Mouse (Mus musculus) gastrocnemius, postnatal 10 days (tissue): Measurements from ENCODE around the gene Catsperd. TPM values are rescaled to one million over a fixed set of nuclear protein-coding genes. Genes with fewer than 3 reads are reported as not detected.

ENCODE experiments used
- total RNA-seq, 2 experiments: library from RNA; stranded (reverse); gene quantifications; 2 replicates each; pipeline ENCODE4 v1.2.3; 2021

The Catsperd gene
- total RNA-seq, 2 experiments from 2014 or later = 0.09 TPM; not detected in 1

Other genes with a start within 250 kb of the Catsperd start
- gene Ptprs, start 151.7 kb upstream of the Catsperd start, total RNA-seq = 10 to 100 TPM; 64.1 to 94.7 TPM
- gene Znrf4, start 115.7 kb upstream of the Catsperd start, total RNA-seq = not detected
- gene Gm20219, start 73.8 kb upstream of the Catsperd start, total RNA-seq = 1 to 10 TPM in 1 of 2 experiments, under 1 TPM in 1; 0.31 to 1.2 TPM
- gene Safb2, start 43.6 kb upstream of the Catsperd start, total RNA-seq = 10 to 100 TPM; 38.6 to 55.9 TPM
- 10 to 100 TPM; 57.1 to 69.2 TPM for gene Safb, start 43.3 kb upstream of the Catsperd start, total RNA-seq
- gene 2410015M20Rik, start 18.4 kb upstream of the Catsperd start, total RNA-seq = 100 to 1,000 TPM; 212 to 233 TPM
- gene Rpl36, start 14.7 kb upstream of the Catsperd start, total RNA-seq = 100 to 1,000 TPM; 881 to 906 TPM
- 10 to 100 TPM; 49.3 to 51.6 TPM for gene Lonp1, start 1.3 kb upstream of the Catsperd start, total RNA-seq
- 10 to 100 TPM; 38.5 to 46.3 TPM for gene Ranbp3, start 45.2 kb downstream of the Catsperd start, total RNA-seq
- 100 to 1,000 TPM; 377 to 422 TPM for gene Ndufa11, start 89.6 kb downstream of the Catsperd start, total RNA-seq
- gene Vmac, start 89.9 kb downstream of the Catsperd start, total RNA-seq = 1 to 10 TPM; 6.6 to 7.0 TPM
- gene Nrtn, start 129.4 kb downstream of the Catsperd start, total RNA-seq = 1 to 10 TPM in 1 of 2 experiments, under 1 TPM in 1; 0.95 to 1.4 TPM
- gene Dus3l, start 136.6 kb downstream of the Catsperd start, total RNA-seq = 10 to 100 TPM; 17.3 to 21.1 TPM
- gene Prr22, start 142.1 kb downstream of the Catsperd start, total RNA-seq = under 1 TPM; 0.19 to 0.20 TPM
- gene Rfx2, start 202.9 kb downstream of the Catsperd start, total RNA-seq = 1 to 10 TPM; 2.6 to 5.5 TPM
- gene Acsbg2, start 246.3 kb downstream of the Catsperd start, total RNA-seq = not detected
- under 1 TPM in 1 of 2 experiments, not detected in 1; 0.11 TPM for gene 1700061G19Rik, start 247.3 kb downstream of the Catsperd start, total RNA-seq